Mouse (Mus musculus) heart, embryonic 10.5 days (tissue): Measurements from ENCODE around the gene Ip6k1. TPM values are rescaled to one million over a fixed set of nuclear protein-coding genes. Genes with fewer than 3 reads are reported as not detected.
A peak's percentile ranks its signal among the peaks of the same experiment; 100 is the strongest.

Experiments
- DNase-seq: peaks from one replicate; pipeline ENCODE4 v3.0.0-alpha.2; 2017; ENCODE audit warnings: low spot score
- H3K27ac ChIP-seq: fragments of 300-500 bp; sonication (generic); 2 replicates; pipeline ENCODE4 v1.5.1; 2016; ENCODE audit warnings: mild to moderate bottlenecking
- H3K27me3 ChIP-seq: fragments of 300-500 bp; sonication (generic); 2 replicates; pipeline ENCODE4 v1.6.1; 2016; ENCODE audit warnings: mild to moderate bottlenecking; ENCODE audit not compliant: poor library complexity, insufficient read depth, severe bottlenecking
- H3K36me3 ChIP-seq: fragments of 300-500 bp; sonication (generic); 2 replicates; pipeline ENCODE4 v1.6.1; 2016; ENCODE audit warnings: mild to moderate bottlenecking, moderate library complexity
- H3K4me1 ChIP-seq: fragments of 300-500 bp; sonication (generic); 2 replicates; pipeline ENCODE4 v1.6.1; 2016; ENCODE audit warnings: mild to moderate bottlenecking
- H3K4me3 ChIP-seq: fragments of 300-500 bp; sonication (generic); 2 replicates; pipeline ENCODE4 v1.5.1; 2016; ENCODE audit warnings: mild to moderate bottlenecking, moderate library complexity
- H3K9me3 ChIP-seq: fragments of 300-500 bp; sonication (generic); 2 replicates; pipeline ENCODE4 v1.6.1; 2016; ENCODE audit warnings: mild to moderate bottlenecking, moderate library complexity
- WGBS: fragments of 180-500 bp; shearing (Covaris S2); methylation state at CpG from one replicate; pipeline ENCODE4 v1.1.7; 2016; 5-methylcytosine and 5-hydroxymethylcytosine counted together
- polyA plus RNA-seq: library from polyadenylated mRNA; unstranded; fragments of >200 nt; fragmentation: Nextera tagmentation; extraction: Ambion mirVana; gene quantifications from 2 replicates; pipeline ENCODE4 v1.2.1, GENCODE M21; 2016

Gene Ip6k1
- polyA plus RNA-seq, 1 experiment from 2014 or later, result 42.3 TPM

- Histone ChIP-seq H3K27me3 (no peaks in the 10 kb centered on the region), H3K4me1 (peaks cover 54% of the 10 kb centered on the region), H3K9me3 (no peaks in the 10 kb centered on the region), H3K27ac (peak within 1 kb of the TSS; percentile 92), H3K36me3 (peaks cover 5% of the 10 kb centered on the region; the same call in 1 of the 2 replicates), H3K4me3 (peak within 1 kb of the TSS; percentile 86)
- WGBS, result under 1% methylated on average over 58 of the region's 58 CpGs
- peak; percentile 96 for DNase-seq
These were observed 16.9 kb upstream of the Ip6k1 start, which contains the start of gene Inka1 for GRCm38 (mm10) chr9:107985131-107986119. Gene Inka1, minus strand, starts transcription at chr9:107985879.

- no peaks in the 10 kb centered on the region for H3K9me3 ChIP-seq
- WGBS, result 1% methylated on average over 18 of the region's 18 CpGs
- peaks cover 5% of the 10 kb centered on the region; the same call in 1 of the 2 replicates for H3K36me3 ChIP-seq
- peak overlapping the region; percentile 86 for H3K4me3 ChIP-seq
- peaks cover 44% of the 10 kb centered on the region for H3K4me1 ChIP-seq
- H3K27me3 ChIP-seq, result no peaks in the 10 kb centered on the region
- peak; percentile 90 for DNase-seq
- peak overlapping the region; percentile 92 for H3K27ac ChIP-seq
These were observed 15.9 kb upstream of the Ip6k1 start for GRCm38 (mm10) chr9:107986376-107986775.

- 64% methylated on average over 3 of the region's 3 CpGs for WGBS
- Histone ChIP-seq H3K27ac (no peak overlapping the region), H3K27me3 (no peaks in the 10 kb centered on the region), H3K36me3 (peaks cover 5% of the 10 kb centered on the region; the same call in 1 of the 2 replicates), H3K9me3 (no peaks in the 10 kb centered on the region), H3K4me3 (no peak overlapping the region), H3K4me1 (peaks cover 32% of the 10 kb centered on the region)
- no peak for DNase-seq
These were observed 14.4 kb upstream of the Ip6k1 start for GRCm38 (mm10) chr9:107987950-107988349.

- H3K36me3 ChIP-seq, result no peaks in the 10 kb centered on the region
- H3K4me1 ChIP-seq, result peaks cover 15% of the 10 kb centered on the region
- no peak within 1 kb of the TSS for H3K27ac ChIP-seq
- 50% methylated on average over 2 of the region's 2 CpGs for WGBS
- no peak within 1 kb of the TSS for H3K4me3 ChIP-seq
- no peaks in the 10 kb centered on the region for H3K27me3 ChIP-seq
- H3K9me3 ChIP-seq, result no peaks in the 10 kb centered on the region
- DNase-seq, result no peak
These were observed 10.1 kb upstream of the Ip6k1 start, which contains the start of gene Cdhr4 for GRCm38 (mm10) chr9:107992197-107992596. Gene Cdhr4, plus strand, starts transcription at chr9:107992497.

GRCm38 (mm10) chr9:107993013-107993412 lies 9.3 kb upstream of the Ip6k1 start:
- H3K36me3 ChIP-seq, result no peaks in the 10 kb centered on the region
- H3K4me3 ChIP-seq, result no peak overlapping the region
- H3K27me3 ChIP-seq, result no peaks in the 10 kb centered on the region
- H3K4me1 ChIP-seq, result peaks cover 15% of the 10 kb centered on the region
- no peaks in the 10 kb centered on the region for H3K9me3 ChIP-seq
- H3K27ac ChIP-seq, result no peak overlapping the region
- no peak for DNase-seq
- WGBS, result 88% methylated on average over 11 of the region's 11 CpGs

- WGBS, result 38% methylated on average over 2 of the region's 2 CpGs
- H3K27ac ChIP-seq, result no peak overlapping the region
These were observed 7.8 kb upstream of the Ip6k1 start for GRCm38 (mm10) chr9:107994464-107994863.

GRCm38 (mm10) chr9:107995513-107995912 lies 6.8 kb upstream of the Ip6k1 start:
- WGBS, result 89% methylated on average over 21 of the region's 21 CpGs
- Histone ChIP-seq H3K27me3 (no peaks in the 10 kb centered on the region), H3K9me3 (no peaks in the 10 kb centered on the region), H3K4me1 (peaks cover 15% of the 10 kb centered on the region), H3K27ac (0 out of 2 replicates have a peak overlapping the region, but pooled peaks have one; percentile 12), H3K36me3 (no peaks in the 10 kb centered on the region), H3K4me3 (no peak overlapping the region)
- peak; percentile 73 for DNase-seq

More at GRCm38 (mm10) chr9:107994464-107994863, 7.8 kb upstream of the Ip6k1 start:
- Histone ChIP-seq H3K36me3 (no peaks in the 10 kb centered on the region), H3K4me3 (no peak overlapping the region), H3K27me3 (no peaks in the 10 kb centered on the region), H3K4me1 (peaks cover 15% of the 10 kb centered on the region), H3K9me3 (no peaks in the 10 kb centered on the region)
- DNase-seq, result peak; percentile 47

- H3K4me1 ChIP-seq, result peaks cover 15% of the 10 kb centered on the region
- no peak within 1 kb of the TSS for H3K4me3 ChIP-seq
- H3K9me3 ChIP-seq, result no peaks in the 10 kb centered on the region
- WGBS, result 86% methylated on average over 5 of the region's 5 CpGs
- H3K27me3 ChIP-seq, result no peaks in the 10 kb centered on the region
- no peaks in the 10 kb centered on the region for H3K36me3 ChIP-seq
- DNase-seq, result no peak
- H3K27ac ChIP-seq, result 0 out of 2 replicates have a peak within 1 kb of the TSS, but pooled peaks have one; percentile 12
These were observed 6.3 kb upstream of the Ip6k1 start, which contains the start of gene Gm20662 for GRCm38 (mm10) chr9:107996049-107996448. Gene Gm20662, plus strand, starts transcription at chr9:107996349.

- H3K27ac ChIP-seq, result peak overlapping the region; percentile 98
- no peaks in the 10 kb centered on the region for H3K27me3 ChIP-seq
- DNase-seq, result no peak
- peaks cover 26% of the 10 kb centered on the region for H3K4me1 ChIP-seq
- no peaks in the 10 kb centered on the region for H3K9me3 ChIP-seq
- H3K4me3 ChIP-seq, result peak overlapping the region; percentile 99
- WGBS, result under 1% methylated on average over 50 of the region's 50 CpGs
- 0 out of 2 replicates have a peak, but pooled peaks cover 7% of the 10 kb centered on the region for H3K36me3 ChIP-seq
These were observed 653 bp downstream of the Ip6k1 start for GRCm38 (mm10) chr9:108002778-108003530.

- Histone ChIP-seq H3K27me3 (no peaks in the 10 kb centered on the region), H3K4me3 (peak overlapping the region; percentile 99), H3K36me3 (0 out of 2 replicates have a peak, but pooled peaks cover 9% of the 10 kb centered on the region), H3K9me3 (no peaks in the 10 kb centered on the region), H3K27ac (peak overlapping the region; percentile 98), H3K4me1 (peaks cover 29% of the 10 kb centered on the region)
- 31% methylated on average over 8 of the region's 8 CpGs for WGBS
- no peak for DNase-seq
These were observed 1.2 kb downstream of the Ip6k1 start for GRCm38 (mm10) chr9:108003531-108003890.

- DNase-seq, result no peak
- 84% methylated on average over 5 of the region's 5 CpGs for WGBS
- peaks cover 23% of the 10 kb centered on the region for H3K4me1 ChIP-seq
- H3K27ac ChIP-seq, result no peak overlapping the region
- H3K4me3 ChIP-seq, result no peak overlapping the region
- no peaks in the 10 kb centered on the region for H3K27me3 ChIP-seq
- peaks cover 19% of the 10 kb centered on the region for H3K36me3 ChIP-seq
- H3K9me3 ChIP-seq, result no peaks in the 10 kb centered on the region
These were observed 5.7 kb downstream of the Ip6k1 start for GRCm38 (mm10) chr9:108008041-108008440.

GRCm38 (mm10) chr9:108010385-108010784 lies 8.1 kb downstream of the Ip6k1 start:
- peaks cover 3% of the 10 kb centered on the region; the same call in 1 of the 2 replicates for H3K4me1 ChIP-seq
- no peaks in the 10 kb centered on the region for H3K9me3 ChIP-seq
- H3K4me3 ChIP-seq, result no peak overlapping the region
- DNase-seq, result no peak
- H3K27me3 ChIP-seq, result no peaks in the 10 kb centered on the region
- H3K27ac ChIP-seq, result no peak overlapping the region
- peaks cover 24% of the 10 kb centered on the region for H3K36me3 ChIP-seq
